Mouse (Mus musculus): ENCODE measurements around the gene Tanc1. TPM values are rescaled to one million over a fixed set of nuclear protein-coding genes. Genes with fewer than 3 reads are reported as not detected.
A peak's percentile ranks its signal among the peaks of the same experiment; 100 is the strongest.
"Not testable (repeated sequence)": the region's sequence is repeated elsewhere in the genome, so short reads cannot be mapped to it uniquely, and the experiment has no call there.

Gene Tanc1
- total RNA-seq (2021): 10 to 100 TPM; 15.2 to 15.7 TPM
- long read RNA-seq, experiment 1, full-length matches to known transcripts: 2 of 2 reads
- long read RNA-seq, experiment 1, partial matches to known transcripts: 0 of 2 reads
- long read RNA-seq, experiment 1, other reads (novel, unspliced or antisense): 0 of 2 reads
- long read RNA-seq, experiment 2, partial matches to known transcripts: 2 of 6 reads
- long read RNA-seq, experiment 2, other reads (novel, unspliced or antisense): 4 of 6 reads

DNA sequence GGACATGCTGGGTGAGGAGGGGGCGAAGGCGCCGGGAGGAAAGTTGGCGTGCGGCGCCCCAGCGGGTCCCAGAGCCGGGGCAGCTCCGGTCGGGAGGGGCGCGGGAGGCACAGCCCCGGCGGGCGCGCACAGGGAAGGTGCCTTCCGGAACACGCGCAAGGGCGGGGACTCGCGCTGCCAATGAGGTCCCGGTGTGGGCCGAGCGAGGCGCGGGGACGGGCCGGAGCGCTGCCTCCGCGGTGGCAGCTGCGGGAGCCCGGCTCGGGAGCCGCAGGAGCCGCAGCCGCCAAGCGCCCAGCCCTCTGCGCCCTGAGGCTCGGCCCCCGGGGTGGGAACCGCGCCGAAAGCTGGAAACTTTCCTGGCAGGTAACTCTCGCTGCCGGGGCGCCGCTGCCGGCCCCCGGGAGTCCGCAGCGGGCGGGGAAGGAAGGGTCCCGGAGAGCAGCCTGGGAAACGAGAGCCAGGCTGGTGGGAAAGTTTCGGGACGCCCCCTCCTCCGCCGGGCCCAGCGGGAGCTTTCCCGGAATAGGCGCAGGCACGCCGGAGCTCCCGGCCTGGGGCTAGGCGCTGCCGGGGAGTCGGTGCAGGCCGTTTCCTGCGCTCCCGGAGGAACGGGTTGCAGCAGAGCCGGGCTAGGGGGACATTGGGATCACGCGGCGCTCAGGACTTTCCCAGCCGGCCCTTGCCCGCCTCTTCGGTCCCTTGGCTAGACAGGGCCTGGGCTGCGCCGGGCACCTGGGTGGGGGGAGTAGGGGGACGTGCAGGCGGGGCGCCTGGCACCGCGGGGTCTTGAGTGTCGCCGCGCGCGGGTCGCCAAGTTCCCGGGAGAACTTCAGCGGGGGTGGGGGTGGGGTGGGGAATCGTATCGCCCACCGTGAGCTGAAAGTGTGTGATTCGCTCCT is at the start of gene Tanc1:
Tanc1 (plus strand) TSS at position 212 of the 902 bp plus-strand sequence.
- DNase-seq (ENCODE audit: low spot score in 2 of 2): peak; percentile 85 to 90

DNA sequence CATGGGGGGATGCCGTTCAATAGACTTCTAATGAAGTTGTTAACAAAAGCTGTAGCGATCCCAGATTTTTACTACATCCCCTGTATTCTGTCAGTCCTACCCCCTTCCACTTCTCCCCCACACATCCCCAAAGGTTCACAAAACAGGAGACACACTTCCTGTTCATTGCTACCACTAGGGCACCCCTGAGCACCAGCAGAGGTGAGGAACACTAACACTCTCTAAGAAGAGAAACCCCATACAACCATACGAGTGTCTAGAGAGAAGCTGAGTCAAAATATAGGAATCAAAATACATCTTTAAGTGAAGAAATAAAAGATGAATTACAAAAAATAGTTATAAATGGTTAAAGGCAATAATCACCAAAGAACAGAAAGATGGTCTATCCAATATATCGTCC is 49.6 kb upstream of the Tanc1 start:
- no peak for DNase-seq (ENCODE audit: low spot score in 2 of 2)

DNA sequence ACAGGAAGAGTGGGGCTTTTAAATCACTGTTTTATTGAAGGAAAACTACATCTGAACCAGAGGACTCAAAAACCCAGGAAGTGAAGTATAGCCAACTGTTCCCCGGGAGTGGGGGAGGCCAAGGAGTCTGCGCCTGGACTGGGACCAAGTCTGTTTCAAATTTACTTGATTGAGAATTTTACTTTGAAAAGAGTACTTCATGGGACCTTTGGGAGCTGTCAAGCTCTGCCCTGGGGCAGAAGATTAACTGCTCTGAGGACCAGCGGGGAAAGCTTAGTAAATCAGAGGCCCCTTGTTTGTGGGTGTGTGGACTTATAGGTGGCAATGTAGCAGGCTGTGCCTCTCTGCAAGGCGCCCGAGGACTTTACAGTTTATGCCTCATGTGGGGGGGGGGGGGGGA is 49.1 kb upstream of the Tanc1 start:
- no peak for DNase-seq (ENCODE audit: low spot score in 2 of 2)

DNA sequence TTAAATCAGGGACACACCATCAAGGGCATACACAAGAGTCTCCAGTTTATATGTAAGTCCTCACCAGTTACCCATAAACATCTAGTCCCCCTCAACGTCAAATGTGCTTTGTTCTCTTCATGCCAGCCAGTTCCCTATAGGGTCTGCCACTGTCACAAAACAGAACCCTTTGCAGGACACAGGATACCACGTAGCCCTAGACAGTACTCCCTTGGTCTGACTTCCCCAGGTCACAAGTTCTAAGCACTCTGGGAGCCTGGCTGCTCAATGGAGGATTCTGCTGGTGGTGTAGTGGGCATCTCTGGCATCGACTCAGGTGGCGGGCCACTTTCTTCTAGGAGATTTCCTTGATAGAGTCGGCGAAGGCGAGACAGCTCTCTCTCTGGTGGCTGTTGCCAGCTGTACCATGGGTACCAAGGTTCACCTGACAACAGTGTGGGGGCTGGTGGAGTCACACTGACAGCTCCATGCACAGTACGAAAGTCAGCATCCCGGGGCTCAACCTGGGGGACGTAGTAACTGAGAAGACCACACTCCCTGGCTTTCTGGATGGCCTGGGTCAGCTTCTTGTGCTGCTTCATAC is 47.7 kb upstream of the Tanc1 start:
- DNase-seq (ENCODE audit: low spot score in 2 of 2): not testable (repeated sequence)

DNA sequence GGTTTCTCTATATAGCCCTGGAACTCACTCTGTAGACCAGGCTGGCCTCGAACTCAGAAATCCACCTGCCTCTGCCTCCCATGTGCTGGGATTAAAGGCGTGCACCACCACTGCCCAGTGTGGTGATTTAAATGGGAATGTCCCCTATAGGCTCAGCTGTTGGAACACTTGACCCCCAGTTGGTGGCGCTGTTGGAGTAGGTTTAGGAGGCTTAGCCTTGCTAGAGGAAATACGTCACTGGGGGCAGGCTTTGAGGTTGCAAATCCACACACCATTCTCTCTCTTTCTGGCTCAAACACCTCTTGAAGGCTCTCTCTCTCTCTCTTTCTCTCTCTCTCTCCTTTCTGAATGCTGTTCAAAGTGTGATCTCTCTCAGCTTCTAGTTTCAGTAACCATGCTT is 46.9 kb upstream of the Tanc1 start:
- no peak for DNase-seq (ENCODE audit: low spot score in 2 of 2)

DNA sequence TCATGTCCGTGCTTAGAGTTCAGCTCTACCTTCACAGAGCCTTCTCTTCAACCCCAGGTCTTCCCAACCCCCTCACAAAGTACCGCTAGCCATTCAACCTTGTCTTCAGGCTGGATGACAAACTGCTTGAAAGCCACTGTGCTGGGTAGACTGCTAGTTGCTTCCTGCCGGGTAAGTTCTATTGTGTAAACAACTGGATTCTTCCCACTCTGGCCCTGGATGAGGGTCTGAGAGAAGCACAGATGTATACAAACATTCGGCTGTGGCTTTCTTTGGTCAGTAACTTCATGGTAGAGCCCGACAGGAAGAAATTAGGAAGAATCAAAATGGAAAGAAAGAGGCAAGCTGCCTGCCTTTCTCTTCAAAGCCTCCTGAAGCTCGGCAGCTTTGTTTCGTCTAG is 30.9 kb upstream of the Tanc1 start:
- DNase-seq (ENCODE audit: low spot score in 2 of 2): no peak

DNA sequence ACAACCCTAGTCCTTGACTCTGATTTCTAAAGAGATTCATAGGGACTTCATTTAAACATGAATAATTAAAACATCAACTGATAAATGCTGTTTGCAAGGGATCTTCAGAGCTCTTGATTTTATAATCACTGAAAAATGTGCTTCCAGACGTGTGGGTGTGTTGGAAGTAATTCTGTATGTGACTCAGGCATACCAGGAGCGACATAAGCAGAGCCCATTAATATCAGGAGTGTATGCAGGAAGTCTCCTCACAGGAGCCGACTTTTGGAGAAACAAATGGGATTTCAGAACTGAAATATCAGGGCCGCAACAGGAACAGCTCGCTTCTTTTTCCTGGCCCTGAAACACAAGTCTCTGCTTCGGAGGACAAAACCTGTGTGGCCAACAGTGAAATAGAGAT is 27.9 kb upstream of the Tanc1 start:
- no peak for DNase-seq (ENCODE audit: low spot score in 2 of 2)

DNA sequence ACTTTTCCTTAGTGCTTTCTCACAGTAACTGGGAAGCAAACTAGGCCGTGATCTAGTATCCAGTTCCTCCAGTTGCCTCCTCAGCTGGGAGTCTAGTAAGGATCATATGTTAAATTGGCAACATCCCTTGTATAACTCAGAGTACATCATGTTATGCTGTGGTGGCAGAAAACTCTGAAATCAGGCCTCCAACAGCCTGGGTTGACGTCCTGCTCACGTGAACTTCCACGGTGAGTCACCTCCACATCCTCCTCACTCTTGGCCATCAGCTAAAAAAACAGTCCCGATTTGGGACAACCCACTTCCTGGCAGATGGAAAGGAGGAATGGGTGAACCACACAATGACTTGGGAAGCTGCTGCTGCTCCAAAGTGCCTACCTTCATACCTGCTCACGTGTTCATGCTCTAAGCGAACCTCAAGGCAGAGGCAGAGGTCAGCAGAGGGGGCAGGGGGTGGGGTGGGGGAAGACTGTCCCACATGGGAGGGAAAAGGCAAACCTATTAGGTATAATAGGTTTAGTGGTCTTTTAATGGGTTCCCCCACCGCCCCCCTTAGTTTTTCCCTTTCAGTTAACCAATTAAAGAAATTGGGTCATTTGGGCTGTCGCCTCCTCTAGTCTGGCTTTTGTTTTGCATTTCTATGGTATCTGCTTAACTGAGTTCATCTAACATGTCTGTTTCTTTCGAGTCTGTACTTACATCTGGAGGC is 24.3 kb upstream of the Tanc1 start:
- no peak for DNase-seq (ENCODE audit: low spot score in 2 of 2)

DNA sequence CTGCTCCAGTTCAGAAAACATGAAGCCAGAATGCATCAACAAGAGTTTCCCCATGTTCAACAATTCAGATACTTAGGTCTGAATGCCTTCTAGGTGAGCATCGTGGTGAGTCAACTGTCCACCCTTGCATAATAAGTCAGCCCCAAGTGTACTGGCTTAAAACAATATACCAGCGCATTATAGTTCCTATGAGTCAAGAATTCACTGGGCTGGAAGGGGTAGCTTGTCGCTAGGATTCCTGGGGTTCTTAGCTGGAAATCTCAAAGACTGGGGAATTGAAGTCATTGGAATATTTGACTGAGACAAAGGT is 23.8 kb upstream of the Tanc1 start:
- DNase-seq (ENCODE audit: low spot score in 2 of 2): no peak

DNA sequence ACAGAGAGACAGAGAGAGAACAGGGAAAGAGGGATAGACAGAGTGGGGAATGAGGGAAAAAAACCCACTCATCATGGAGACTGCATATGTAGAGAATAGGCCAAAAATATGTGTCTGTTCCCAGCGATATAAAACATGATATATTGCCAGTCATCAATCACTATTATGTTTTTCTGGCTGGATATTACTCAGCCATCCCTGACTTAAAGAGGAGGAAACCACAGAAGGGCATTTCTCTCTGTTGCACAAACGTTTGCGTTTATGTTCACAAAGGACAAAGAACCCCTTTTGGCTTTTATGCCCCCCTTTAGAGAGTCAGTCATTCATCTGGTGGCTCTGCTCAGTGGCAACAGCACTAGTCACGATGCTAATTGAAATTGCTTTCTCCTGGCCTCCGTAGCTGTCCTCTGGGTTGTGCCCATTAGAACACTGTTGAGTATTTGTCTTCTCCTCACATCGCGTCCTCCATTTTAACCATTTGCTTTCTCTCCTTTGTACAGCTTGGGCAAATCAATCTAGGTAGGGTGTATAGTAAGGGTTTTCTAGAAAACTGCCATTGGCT is 18.4 kb upstream of the Tanc1 start:
- DNase-seq (ENCODE audit: low spot score in 2 of 2): no peak

DNA sequence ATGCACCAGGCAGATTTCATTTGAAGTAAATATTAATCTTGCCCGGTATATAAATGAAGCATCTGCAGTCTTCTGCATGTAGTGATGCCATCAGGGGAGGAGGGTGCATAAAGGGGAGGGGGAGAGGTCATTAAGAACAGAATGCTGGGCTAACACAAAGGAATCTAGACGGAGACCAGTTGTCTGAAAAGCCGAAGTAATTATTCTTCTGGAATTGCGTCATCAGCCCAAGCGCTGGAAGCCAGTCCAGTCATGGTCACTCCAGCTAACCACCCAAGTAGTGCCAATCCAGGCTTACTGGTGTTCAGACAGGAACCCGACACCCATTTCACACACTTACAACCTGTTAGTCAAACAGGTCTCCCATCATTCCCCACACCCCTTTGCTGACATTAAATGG is 17.7 kb upstream of the Tanc1 start:
- DNase-seq (ENCODE audit: low spot score in 2 of 2): no peak

DNA sequence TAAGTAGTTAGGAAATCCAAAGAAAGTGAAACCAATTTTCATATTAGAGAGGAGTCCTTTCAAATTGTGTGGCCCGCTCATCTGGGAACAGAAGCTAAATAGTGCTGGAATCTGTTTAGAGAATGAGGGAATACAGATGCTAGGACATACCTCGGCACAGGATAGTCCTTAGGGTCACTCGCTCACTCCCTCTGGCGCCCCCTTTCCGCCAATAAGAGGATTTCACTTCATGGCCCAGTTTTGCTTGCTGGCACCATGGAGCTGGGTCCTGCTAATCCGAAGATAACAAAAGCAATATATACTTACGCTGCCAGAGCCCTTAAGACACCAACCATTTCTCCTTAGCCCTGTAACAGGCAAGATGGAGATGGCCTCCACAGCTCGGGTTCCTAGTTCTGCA is 15.3 kb upstream of the Tanc1 start:
- no peak for DNase-seq (ENCODE audit: low spot score in 2 of 2)

DNA sequence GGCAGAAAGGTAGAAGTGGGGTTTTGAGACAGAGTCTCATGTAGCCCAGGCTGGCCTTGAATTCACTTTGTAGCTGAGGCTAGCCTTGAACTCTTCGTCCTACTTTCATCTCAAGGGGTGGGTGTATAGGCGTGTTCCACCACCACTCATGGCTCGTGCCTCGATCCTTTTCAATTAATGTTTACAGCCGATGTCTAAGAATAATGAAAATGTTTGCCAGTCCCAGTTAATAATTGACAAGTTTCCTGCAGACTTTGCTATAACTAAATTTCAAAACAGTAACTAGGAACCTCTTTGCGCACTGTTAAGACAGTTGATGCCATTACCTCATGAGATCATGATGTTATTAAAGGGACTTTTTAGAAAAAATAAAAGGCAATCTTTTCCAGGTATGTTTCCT is 13.6 kb upstream of the Tanc1 start:
- DNase-seq (ENCODE audit: low spot score in 2 of 2): no peak

DNA sequence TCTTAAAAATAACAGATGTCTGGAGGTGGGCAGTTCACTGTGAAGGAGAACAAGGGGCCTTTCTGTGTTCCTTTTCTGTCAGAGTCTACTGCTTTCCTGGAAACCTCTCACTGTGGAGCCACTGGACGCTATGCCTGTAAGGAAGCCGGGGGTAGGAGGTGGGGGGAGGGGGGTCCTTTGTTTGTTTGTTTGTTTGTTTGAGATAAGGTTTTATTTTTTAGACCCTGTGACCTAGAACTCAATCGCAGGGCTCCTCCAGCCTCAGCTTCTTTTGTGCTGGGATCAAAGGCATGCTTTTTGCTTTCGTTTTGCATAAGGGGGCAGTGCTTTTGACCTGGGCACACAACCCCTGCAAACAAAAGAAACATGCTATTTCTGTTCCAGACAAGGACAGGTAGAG is 12.9 kb upstream of the Tanc1 start:
- DNase-seq (ENCODE audit: low spot score in 2 of 2): no peak

DNA sequence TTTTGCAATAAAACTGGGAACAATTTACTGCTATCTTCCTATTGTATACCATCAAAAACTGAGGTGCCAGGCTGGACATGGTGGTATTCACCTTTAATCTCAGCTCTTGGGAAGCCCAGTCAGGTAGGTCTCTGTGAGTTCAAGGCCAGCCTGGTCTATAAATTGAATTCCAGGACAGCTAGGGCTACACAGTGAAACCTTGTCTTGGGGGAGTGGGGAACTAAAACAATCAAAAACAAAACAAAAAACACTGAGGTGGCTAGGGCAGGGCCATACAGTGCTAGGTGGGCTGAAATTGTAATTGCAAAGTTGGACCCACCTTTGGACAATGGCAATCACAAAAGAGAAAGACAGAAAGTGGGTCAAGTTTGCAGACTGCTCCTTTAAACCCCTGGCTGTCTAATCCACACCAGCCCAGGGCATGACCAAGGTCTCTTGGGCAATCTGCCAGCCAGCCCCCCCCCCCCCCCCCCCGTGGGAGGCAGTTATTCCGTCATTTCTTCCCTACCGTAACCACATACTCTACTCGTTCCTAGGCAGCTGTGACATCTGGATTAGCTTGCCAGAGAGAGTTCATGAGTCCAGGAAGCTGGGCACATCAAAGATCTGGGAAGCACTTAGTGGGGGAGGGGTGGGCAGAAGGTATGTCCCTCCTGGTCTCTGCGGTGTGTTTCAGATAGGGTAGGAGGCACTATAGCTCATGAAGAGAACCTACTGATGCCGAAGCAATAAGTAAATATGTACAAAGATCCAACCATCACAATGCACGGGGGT is 12.3 kb upstream of the Tanc1 start:
- DNase-seq (ENCODE audit: low spot score in 2 of 2): no peak

DNA sequence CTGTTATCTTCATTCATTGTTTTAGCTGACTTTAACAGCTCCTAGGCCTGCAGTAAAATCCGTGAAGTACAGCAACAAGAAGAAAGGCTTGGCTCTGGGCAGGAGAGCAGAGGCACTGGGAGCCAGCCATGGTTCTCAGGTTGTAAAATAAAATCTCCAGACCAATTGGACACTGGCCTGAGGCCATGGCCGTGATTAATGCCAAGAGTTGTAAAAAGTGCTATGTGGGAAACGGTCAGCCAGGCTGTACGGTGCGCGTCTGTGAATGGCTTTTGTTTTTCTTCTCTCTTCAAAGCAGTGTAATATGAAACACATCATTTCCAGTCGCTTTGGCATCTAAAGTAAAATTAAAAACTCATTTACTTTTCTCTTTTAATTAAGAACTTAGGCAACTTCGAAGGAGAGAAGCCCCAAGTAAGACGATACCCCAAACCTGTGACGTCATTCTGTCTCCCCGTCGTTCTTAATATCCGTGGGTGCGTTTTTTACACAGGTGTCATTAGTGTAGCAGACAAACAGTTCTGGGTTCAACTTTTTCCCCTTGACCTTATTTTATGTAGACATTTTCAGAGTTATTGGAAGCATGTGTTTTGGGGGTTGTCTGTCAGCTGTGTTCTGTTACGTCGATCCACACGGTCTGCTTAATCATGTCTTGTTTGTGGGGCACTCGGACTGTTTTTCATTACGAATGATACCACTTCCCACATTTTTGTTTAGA is 11.6 kb upstream of the Tanc1 start:
- peak; percentile 11 to 33 for DNase-seq (ENCODE audit: low spot score in 2 of 2)

DNA sequence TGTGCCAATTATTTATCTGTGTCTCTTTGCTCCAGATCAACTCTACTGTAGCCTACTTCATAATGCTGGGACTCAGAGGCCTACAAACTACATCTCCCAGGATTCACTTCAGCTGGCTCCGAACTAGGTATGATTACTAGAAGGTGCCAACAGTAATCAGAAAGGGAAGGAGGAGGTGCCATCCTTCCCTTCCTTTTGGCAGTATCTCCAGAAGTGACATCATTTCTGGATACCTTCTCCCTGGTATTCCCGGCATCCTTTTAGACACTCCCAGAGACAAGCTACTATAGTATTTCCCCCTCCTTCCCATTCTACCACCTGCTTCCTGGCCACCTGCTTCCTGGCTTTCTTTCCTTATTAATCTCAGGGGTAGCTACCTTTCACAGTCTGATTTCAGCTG is 10.9 kb upstream of the Tanc1 start:
- DNase-seq (ENCODE audit: low spot score in 2 of 2): no peak

DNA sequence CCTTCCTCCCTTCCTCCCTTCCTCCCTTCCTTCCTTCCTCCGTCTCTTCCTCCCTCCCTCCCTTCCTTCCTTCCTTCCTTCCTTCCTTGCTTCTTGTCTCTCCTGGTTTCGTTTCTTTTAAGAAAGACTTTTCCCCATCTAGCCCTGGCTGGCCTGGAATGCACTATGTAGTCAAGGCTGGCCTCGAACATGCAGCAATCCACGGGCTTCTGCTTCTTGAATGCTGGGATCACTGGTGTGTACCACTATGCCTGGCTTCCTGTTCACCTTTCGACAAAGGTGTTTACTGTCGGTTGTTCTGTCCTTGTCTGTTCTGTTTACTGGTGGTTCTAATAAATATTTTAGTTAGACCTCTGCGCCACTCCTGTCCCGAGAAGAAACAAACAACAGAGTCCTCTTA is 10.4 kb upstream of the Tanc1 start:
- no peak for DNase-seq (ENCODE audit: low spot score in 2 of 2)

DNA sequence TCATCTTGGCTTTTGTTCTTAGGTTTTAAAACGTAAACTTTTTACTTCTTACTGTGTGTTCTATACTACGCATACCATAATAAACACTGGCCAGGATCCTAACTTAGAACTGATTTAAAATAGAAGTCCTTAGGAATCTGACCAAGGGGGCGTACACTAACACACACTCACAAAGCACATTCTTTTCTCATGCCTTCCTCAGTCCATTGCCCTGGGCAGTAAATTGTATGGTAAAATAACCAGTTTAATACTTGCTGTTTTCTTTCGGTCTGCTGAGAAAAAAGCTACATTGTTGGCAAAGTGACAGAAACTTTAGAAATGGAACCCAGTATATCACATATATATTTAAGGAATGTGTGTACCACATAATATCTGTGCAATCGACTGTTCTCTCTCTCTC is 2.9 kb upstream of the Tanc1 start:
- DNase-seq (ENCODE audit: low spot score in 2 of 2): no peak

DNA sequence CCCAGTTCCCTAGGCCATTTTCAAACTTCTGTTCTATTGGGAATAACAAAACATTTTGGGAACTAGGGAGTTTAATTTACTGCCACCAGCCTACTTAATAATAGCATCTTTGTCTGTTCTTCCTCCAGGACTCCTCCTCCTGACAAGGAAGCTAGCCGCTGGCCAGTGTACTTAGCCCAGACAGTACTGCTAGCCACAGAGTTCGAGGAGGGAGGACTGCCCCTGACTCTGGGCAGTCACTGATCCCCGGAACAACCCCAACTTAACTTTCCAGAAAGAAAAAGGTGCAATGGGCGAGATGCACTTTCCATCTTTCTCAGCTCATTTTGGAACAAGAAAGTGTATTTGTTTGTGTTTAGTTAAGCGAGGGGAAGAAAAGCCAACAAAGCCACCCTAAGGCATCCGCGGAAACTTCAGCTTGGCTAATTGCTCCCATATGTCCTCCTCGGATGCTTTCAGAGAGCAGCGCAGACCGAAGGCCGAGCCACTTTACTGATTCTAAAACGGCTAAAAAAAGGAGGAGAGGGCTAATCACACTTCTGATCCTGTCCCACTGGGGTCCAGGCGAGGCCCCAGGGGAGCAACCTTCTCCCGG is 529 bp upstream of the Tanc1 start:
- no peak for DNase-seq (ENCODE audit: low spot score in 2 of 2)

Data from adrenal gland, adult 18-20 months (tissue).